Mouse (Mus musculus) kidney, postnatal 10 days (tissue): Measurements from ENCODE around the gene Osbpl8.
"Not testable (repeated sequence)": the region's sequence is repeated elsewhere in the genome, so short reads cannot be mapped to it uniquely, and the experiment has no call there.

Experiments used
- DNase-seq: peaks from one replicate; pipeline ENCODE4 v3.0.0; 2021; ENCODE audit warnings: mixed read lengths

The Osbpl8 gene

DNA sequence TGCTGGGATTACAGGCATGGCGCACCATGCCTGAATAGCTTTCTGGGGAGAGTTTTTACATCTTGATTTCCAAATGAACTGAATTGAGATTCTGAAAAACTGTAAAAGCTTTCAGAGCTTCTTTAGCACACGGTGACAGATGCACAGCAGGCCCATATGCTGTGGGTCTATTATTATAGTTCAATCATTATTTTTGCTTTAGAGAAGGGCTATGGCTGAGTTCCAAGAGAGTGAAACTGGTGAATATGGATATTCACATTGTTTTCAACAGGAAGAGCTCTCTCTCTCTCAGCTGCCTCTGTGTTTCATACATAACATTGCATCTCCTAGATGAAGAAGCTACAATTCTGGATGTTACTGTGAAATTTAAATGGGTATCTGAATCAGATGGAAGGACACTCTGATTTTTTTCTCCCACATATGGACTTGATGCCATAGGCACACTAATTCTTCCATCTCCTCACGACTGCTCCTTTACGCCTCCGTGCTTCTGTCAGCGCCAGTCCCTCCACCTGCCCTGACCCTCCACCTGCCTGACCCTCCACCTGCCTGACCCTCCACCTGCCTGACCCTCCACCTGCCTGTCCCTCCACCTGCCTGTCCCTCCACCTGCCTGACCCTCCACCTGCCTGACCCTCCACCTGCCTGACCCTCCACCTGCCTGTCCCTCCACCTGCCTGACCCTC lies 25.7 kb downstream of the Osbpl8 start:
- no peak for DNase-seq

DNA sequence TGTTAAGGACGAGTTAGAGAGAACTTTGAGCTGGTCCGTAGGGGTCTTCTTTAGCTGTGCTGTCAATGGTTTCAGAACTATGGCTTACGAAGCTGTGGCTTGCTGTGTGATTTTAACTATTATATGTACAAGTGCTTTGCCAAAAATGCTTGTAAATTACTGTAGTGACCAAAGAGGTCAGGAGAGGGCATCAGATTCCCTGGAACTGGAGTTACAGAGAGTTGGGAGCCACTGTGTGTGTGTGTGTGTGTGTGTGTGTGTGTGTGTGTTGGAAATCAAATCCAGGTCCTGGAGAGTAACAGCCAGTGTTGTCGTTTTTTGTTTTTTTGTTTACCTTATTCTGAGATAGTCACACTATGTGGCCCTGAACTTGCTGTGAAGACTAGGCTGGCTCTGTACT lies 29.0 kb downstream of the Osbpl8 start:
- peak; percentile 20 for DNase-seq

DNA sequence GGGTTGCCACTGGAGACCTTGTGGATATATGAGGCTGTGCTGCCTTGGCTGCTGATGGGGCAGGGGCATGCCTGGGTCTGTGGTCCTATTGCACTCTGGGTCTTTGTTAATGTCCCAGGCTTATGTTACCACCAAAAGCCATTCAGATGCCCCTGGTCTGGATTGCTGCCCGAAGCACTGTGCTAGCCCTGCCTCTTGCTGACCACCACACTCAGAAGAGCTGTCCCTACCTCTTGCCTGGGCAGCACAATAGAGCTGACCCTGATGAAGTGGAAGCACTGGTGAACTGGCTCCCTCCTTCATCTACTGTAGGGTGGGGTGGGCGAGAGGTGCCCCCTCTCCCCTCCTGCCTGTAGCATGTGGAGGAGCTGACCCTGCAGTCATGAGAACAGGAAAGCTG lies 31.6 kb downstream of the Osbpl8 start:
- no peak for DNase-seq

DNA sequence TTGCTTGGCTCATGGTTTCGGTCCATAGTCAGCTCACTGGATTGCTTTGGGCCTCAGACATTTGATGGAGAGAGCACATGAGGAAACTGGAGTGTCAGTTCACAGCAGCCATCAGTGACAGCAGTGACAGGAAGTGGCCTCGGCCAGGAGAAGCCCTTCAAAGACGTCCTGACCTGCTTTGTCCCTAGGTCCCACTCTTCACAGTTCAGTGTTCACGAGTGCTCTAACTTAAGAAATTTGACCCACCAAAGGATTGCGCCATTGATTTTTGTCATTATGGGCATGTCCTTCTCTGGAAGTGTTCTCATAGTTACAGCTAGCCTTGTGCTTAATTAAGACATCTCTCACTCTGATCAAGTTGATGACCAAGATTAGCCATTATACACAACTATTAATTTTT lies 34.2 kb downstream of the Osbpl8 start:
- not testable (repeated sequence) for DNase-seq

DNA sequence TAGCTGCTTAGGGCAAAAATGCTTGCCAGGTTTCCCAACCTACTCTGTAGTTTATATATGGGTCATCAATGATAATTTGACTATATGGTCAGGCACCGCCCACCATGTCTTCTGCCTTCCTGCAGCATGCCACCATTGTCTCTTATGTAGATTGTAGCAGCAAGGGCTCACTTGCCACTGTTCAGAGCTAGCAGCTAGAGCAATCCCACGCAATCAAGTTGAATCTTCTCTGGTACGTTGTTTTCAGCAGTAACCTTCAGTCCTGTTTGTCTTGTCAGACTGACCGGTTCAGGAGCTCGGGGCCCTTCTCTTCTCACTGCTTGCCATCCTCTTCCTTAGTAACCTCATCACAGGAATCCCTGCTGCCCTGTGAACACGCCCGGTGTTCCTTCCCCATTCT lies 36.6 kb downstream of the Osbpl8 start:
- DNase-seq: no peak

DNA sequence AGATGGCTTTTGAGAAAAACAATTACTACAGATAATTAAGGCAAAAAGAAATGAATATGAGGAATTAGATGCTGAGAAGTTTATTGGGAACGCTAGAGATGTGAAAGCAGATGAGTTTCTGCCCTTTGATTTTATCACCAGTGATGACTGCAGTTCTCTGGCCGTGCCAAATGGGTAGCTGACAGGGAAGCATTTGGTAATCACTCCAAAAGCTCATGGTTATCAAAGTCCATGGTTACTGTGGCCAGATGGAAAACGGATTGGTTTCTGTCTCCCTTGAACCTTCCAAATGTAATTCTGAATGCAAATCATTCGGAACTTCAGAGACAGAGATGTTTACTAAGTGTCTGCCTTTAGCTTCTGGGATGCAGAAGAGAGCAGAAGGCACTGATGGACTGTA lies 37.1 kb downstream of the Osbpl8 start:
- DNase-seq: no peak

DNA sequence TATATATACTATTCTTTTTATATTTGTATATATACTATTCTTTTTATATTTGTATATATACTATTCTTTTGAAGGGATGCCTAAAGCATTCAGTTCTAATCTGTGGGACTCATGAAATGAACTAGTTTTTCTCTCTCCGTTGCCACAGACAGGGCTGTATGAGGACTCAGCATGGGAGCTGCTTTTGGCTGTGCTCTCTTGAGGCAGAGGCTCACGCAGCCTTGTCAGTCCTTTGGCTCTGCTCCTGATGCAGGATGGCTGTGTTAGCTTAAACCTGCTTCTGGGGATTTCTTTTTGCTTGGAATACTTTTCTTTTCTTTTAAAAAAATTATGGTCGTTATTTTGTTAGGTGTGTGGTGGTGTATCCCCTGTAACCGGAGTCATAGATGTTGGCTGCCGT lies 39.5 kb downstream of the Osbpl8 start:
- DNase-seq: no peak

DNA sequence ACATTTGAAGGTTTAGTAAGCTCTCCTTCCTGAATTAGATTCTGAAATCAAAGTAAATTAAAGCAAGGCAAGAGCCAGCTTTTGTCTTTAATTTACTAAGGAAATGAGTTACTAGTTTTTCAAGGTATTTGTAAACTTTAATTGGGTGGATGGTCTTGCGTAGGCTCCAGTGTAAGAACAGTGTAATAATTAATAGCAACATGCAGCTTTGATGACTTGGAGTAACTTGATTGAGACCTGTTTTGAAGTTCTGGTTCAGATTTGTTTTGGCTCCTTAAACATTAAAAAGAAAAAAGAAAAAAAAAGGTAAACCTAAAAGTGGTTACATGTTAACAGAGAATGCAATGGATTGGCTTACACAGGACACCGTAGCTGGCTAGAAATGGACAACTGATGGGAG lies 40.9 kb downstream of the Osbpl8 start:
- DNase-seq: no peak

DNA sequence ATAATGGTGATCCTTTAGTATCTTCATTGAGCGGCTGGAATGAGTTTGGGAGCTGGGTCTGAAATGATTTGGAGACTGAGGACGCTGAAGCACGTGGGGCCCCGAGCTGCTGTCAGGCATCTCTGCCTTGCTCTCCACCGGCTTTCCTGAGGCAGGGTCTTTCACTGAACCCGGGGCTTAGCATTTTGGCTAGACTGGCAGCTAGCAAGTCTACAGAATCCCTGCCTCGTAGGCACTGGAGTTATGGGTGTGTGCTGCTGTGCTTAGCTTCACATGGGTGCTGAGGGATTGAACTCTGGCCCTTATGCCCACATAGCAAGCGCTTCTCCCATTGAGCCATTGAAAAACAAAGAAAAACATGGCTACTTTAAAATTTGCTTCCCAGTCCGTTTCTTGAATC lies 42.8 kb downstream of the Osbpl8 start:
- DNase-seq: no peak

DNA sequence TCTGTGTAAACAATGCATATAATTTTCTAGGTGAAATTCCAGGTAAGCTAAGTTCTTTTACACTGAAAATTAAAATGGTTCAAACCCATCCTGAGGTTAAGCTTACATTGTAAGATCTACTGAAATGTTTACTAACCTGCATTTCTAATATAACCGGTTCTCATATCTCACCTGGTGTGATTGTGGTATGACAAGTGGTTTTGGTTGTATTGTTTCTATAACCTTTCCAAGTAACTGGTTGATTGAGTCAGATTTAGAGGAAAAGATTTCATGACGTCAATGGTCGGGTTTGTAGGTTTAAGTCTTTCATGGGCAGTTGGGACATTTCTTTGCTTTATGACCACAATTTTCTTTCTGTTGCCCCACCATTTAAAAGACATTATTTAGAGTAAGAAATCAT lies 49.5 kb downstream of the Osbpl8 start:
- no peak for DNase-seq

DNA sequence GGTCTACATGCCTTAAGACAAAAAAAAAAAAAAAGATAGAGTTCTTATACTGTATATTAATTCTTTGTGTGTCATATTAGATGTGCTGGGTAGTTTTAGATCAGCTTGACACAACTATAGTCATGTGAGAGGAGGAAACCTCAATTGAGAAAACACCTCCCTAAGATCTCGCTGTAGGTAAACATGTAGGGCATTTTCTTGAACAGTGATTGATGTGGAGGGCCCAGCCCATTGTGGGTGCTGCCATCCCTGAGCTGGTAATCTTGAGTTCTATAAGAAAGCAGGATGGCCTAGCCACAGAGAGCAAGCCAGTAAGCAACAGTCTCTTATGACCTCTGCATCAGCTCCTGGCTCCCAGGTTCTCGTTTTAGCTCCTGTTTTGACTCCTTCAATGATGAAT lies 50.1 kb downstream of the Osbpl8 start:
- DNase-seq: no peak

DNA sequence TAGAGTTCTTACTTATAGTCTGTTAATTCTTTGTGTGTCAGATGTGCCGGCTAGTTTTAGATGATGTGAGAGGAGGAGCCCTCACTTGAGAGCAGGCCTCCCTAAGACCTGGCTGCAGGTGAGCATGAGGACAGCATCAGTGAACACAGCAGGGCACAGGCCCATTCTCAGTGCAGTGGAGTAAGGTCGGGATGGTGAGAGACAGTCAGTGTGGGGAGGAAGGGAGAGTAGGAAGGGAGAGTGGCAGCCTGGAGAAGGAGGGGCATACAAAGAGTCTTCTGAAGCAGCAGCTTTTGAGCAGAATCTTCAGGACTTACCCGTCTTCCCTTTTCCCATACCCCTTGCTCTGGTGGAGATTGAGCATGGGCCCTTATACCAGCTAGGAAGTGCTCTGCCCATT lies 51.0 kb downstream of the Osbpl8 start:
- DNase-seq: no peak

DNA sequence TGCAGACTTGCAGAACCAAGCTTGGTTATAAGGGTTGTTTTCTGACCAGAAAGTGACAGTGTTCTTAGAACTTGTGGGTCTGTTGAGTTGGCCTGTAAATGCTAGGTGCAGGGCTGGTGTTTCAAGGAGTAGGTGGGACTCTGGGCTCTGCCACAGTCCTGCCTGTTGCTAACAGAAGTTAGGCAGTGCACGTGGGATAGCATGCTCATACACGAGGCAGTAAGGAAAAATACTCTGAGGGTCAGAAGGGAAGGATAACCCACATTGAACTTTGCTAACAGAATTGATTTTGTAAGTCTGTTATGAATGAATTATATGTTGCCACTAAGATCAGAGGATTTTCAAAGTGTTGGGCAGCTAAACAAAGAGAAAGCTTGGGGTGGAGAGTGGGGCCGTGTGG lies 51.6 kb downstream of the Osbpl8 start:
- DNase-seq: no peak

DNA sequence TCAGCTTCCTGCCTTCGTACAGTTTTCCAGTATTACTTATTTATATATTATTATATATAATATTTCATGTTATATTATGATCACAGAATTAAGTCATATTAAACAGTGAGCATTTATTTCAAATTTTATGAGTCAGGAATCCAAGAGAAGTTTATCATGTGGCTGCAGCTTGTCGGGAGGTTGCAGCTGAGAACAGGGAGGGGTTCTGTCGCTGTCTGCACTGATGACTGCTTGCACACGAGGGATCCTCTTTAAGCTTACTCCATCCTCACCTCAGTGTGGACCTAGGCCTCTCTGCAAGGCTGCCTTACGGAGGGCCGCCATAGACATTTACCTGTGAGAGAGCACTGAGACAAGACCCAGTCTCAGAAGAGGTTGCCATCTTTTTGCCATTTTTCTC lies 58.0 kb downstream of the Osbpl8 start:
- DNase-seq: no peak

DNA sequence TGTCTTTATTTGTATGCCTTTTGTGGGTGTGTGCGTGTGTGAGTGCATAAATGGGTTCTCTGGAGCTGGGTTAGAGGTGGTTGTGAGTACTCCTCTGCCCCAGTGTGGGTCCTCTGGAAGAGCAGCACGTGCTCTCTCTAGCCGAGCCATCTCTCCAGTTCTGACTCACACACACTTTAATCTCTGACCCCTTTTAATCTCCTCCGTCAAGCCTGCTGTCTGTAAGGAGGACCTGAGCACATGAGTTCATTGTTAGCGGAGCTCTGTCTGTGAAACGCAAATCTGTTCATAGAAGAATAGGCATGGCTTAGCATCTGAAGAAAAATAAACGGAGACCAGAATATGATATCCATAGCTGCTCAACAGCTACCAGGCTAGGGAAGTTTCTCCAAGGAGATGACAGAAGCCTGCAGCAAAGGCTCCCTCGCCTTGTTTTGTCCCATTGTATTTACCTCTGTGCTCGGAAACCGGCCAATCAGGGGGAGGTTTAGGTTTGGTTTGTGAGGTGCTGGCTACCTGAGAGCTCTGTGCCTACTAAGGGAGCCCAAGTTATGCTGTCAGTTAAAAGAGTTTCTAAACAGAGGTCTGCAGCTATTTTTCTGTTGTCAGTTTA lies 58.8 kb downstream of the Osbpl8 start:
- no peak for DNase-seq

DNA sequence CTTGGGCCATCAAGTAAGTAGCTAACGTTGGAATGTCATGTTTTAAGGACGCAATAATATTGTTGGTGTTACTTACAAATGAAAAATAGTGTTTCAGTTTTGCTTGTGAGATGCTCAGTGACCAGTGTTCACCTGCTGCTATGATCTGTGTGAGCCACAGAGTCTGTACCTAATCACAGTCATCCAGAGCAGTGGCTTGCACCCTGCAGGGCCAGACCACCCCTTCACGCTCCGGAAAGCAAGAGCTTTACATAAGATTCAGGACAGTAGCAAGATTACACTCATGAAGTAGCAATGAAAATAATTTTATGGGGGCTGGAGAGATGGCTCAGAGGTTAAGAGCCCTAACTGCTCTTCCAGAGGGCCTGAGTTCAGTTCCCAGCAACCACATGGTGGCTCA lies 60.1 kb downstream of the Osbpl8 start:
- no peak for DNase-seq

DNA sequence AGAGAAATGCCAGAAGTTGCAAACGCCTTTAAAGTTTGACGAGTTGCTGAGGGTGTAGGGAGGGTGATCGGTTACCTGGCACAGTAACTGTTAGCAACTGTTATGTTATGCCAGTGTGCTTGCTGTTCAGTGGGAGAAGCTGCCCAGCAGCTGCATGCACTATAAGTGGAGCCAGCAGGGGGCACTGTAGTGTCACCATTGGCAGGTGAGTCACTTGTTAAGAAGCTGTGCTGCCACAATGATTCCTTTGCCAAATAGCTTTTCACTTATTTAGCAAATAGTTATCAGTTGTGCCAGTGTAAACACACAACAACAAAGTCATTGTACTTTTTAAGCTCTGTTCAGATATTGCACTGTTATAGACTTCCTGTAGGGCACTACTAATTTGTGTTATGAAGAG lies 62.0 kb downstream of the Osbpl8 start:
- DNase-seq: peak; percentile 94

DNA sequence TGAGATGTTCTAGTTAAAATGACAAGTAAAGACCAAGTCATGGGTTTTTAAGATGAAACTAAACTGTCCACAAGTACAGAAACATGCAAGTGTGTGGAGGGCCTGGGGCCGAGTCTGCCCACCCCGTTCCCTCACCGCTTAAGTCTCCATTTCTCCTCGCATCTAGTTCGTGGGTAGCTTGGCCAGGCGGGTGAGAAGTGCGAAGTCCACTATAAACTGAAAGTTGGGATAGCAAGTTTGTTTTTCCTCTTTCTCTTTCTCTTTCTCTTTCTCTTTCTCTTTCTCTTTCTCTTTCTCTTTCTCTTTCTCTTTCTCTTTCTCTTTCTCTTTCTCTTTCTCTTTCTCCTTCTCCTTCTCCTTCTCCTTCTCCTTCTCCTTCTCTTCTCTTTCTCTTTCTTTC lies 67.7 kb downstream of the Osbpl8 start:
- not testable (repeated sequence) for DNase-seq

DNA sequence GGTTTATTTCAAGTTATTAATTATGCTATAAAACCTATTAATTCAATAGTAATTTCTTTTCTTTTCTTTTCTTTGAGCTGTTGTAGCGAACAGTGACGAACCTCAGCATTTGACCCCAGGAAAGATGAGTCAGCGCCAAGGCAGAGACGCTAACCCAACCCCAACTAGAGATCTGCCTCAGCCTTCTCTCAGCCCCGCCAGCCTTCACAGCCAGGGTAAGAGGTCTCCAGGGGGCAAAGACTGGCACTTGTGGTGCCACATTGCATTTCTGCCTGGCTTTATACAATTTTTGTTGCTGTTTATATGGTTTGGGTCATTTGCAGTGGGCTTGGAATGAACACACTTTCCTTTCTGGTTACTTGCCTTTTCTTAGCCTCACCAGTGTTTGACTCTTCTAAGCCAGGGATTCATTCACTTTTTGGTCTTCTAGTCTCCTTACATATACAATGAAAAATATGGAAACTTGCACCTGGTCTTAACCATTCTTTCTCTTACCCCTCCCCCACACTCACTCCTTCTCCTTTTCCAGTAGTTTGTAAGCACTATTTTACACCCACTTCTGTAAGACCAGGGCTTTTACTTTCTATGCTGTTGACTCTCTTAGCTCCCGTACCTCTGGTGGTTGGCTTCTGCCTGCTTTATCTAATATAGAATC lies 69.1 kb downstream of the Osbpl8 start:
- DNase-seq: no peak

DNA sequence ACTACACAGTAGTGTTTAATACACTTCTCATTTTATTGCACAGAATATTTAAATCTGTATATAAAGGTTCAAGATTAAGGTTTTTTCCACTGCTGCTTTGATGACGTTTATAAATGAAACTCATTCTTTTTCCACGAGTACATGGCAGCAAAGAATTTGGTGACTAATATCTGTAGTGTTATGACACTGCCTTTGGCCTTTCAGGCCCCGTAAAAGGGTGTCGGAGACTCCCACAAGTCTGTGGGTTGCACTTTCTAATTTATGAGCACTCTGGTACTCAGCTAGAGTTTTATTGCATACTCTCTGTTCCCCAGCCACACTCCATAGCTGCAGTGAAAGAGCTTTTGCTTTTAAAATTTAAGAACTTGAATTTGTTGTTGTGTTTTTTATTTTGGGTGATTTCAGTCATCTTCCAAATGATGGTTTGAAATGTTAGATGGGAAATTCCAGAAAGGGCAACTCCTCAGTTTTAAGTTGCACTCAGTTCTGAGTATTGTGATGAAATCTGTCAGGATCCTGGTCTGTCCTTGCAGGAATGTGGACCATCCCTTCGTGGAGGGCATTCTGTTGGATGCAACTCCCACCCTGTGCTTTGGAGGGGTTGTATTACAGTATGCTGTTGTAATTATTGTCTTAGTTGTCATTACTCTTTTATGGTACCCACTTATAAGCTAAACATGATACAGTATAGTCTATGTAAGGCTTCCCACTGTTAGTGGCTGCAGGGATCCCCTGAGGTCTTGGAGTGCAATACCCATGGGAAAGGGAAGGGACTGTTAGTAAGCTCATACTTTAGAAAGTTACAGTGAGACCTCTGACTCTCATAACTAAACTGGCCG lies 70.1 kb downstream of the Osbpl8 start:
- no peak for DNase-seq

DNA sequence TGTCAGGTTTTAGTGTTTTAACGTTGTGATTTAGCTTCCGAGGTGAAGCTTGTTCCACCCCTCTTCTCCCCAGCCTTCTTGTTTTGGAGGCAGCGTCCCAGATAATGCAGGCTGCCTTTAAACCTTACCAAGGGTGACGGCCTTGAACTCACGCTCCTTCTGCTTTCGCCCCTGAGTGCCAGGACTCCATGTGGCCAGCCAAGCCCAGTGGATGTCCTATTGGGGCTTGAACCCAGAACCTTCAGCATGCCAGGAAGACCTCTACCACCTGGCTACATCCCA lies 70.7 kb downstream of the Osbpl8 start:
- DNase-seq: no peak

DNA sequence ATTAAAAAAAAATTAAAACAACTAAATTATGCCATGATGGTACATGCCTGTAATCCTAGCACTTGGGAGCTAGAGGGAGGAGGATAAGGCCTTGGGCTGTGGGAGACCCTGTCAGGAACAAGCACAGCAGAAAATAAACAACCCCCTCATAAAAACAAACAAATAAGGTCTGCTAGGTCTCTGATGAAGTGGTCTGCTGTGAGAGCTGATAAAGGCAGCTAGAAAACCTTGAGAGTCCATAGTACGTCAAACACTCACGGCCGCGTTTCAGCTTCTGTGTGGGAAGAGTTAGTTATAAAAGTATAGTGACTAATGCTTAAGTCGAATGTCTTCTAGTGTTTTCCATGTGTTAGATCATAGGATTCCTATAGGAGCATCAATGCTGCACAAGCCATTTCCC lies 72.9 kb downstream of the Osbpl8 start:
- no peak for DNase-seq

DNA sequence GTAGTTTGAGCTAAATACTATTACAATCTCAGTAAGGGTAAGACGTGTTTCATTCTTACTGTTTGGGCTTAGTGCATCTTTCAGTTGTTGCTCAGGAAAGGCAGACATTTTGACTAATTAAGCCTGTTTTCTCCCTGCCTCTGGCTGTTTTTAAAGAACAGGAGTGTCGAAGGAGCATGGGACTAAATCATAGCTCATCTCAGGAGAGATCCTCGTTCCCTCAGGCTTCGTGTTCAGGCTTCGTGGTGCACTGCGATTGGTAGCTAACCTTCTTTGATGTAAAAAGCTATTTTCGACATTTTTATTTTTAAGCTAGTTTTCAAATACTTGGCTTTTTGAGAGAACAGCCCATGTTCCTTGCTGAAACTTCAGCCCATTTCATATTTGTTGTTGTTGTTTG lies 78.1 kb downstream of the Osbpl8 start:
- DNase-seq: no peak

DNA sequence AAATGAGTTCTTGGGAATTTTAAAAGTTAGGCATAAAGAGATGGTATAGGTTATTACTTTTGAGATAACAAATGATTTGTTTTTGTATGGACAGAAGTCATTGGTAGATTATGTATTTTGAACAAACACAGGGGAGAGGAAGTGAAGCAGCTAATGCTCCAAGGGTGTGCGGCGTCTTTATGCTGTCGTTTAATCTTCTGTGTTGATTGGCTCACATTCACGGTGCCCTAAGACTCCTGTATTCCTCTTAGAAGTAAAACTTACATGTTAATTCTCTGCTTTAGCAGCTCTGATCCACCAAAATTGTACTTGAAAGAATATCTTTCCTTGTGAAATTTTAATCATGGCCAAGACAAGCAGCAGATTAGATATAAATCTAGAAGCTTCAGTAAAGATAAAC lies 83.1 kb downstream of the Osbpl8 start:
- no peak for DNase-seq
